Mouse (Mus musculus): ENCODE data around the gene Cacna1s. TPM values are rescaled to one million over a fixed set of nuclear protein-coding genes. Genes with fewer than 3 reads are reported as not detected.

Cacna1s gene
- polyA plus RNA-seq, 1 experiment, result 1.0 TPM

- no peaks in the 10 kb centered on the region for H3K27me3 ChIP-seq (ENCODE audit: control insufficient read depth, insufficient read depth, low read length, poor library complexity, severe bottlenecking)
- H3K4me1 ChIP-seq (ENCODE audit: control insufficient read depth, insufficient read depth, low read length), result no peaks in the 10 kb centered on the region
- no peak for TF ChIP-seq EP300 (IDR thresholded peaks at IDR 0.05; ENCODE audit: insufficient read depth, low read depth, low read length)
- TF ChIP-seq POLR2A (IDR thresholded peaks at IDR 0.05; ENCODE audit: insufficient read depth, low read length), result no peak
- no peak for TF ChIP-seq CTCF (IDR thresholded peaks at IDR 0.05; ENCODE audit: low read depth, low read length)
- H3K36me3 ChIP-seq (ENCODE audit: control insufficient read depth, insufficient read depth, low read length, poor library complexity, severe bottlenecking), result no peaks in the 10 kb centered on the region
- H3K4me3 ChIP-seq (ENCODE audit: low read depth, low read length), result no peak overlapping the region
- no peak overlapping the region for H3K9ac ChIP-seq (ENCODE audit: low read depth, poor library complexity, severe bottlenecking)
- no peak overlapping the region for H3K27ac ChIP-seq (ENCODE audit: insufficient read depth, low read length)
- H3K9me3 ChIP-seq (replicated peaks; ENCODE audit: control insufficient read depth, insufficient read depth, low read length, poor library complexity, severe bottlenecking), result no peaks in the 10 kb centered on the region
Measured at GRCm38 (mm10) chr1:136122030-136122429, 69.5 kb downstream of the Cacna1s start.

GRCm38 (mm10) chr1:136126159-136126765 lies 73.7 kb downstream of the Cacna1s start:
- Histone ChIP-seq H3K4me3 (ENCODE audit: low read depth, low read length) (no peak overlapping the region), H3K36me3 (ENCODE audit: control insufficient read depth, insufficient read depth, low read length, poor library complexity, severe bottlenecking) (no peaks in the 10 kb centered on the region), H3K27ac (ENCODE audit: insufficient read depth, low read length) (no peak overlapping the region), H3K9me3 (replicated peaks; ENCODE audit: control insufficient read depth, insufficient read depth, low read length, poor library complexity, severe bottlenecking) (no peaks in the 10 kb centered on the region), H3K4me1 (ENCODE audit: control insufficient read depth, insufficient read depth, low read length) (peaks cover 2% of the 10 kb centered on the region), H3K9ac (ENCODE audit: low read depth, poor library complexity, severe bottlenecking) (no peak overlapping the region), H3K27me3 (ENCODE audit: control insufficient read depth, insufficient read depth, low read length, poor library complexity, severe bottlenecking) (no peaks in the 10 kb centered on the region)
- TF ChIP-seq CTCF (IDR thresholded peaks at IDR 0.05; ENCODE audit: low read depth, low read length) (no peak), EP300 (IDR thresholded peaks at IDR 0.05; ENCODE audit: insufficient read depth, low read depth, low read length) (no peak), POLR2A (IDR thresholded peaks at IDR 0.05; ENCODE audit: insufficient read depth, low read length) (no peak)

- H3K36me3 ChIP-seq (ENCODE audit: control insufficient read depth, insufficient read depth, low read length, poor library complexity, severe bottlenecking), result no peaks in the 10 kb centered on the region
- H3K4me3 ChIP-seq (ENCODE audit: low read depth, low read length), result no peak overlapping the region
- H3K9me3 ChIP-seq (replicated peaks; ENCODE audit: control insufficient read depth, insufficient read depth, low read length, poor library complexity, severe bottlenecking), result no peaks in the 10 kb centered on the region
- H3K4me1 ChIP-seq (ENCODE audit: control insufficient read depth, insufficient read depth, low read length), result peaks cover 2% of the 10 kb centered on the region
- TF ChIP-seq CTCF (IDR thresholded peaks at IDR 0.05; ENCODE audit: low read depth, low read length) (no peak), EP300 (IDR thresholded peaks at IDR 0.05; ENCODE audit: insufficient read depth, low read depth, low read length) (no peak), POLR2A (IDR thresholded peaks at IDR 0.05; ENCODE audit: insufficient read depth, low read length) (no peak)
- no peak overlapping the region for H3K27ac ChIP-seq (ENCODE audit: insufficient read depth, low read length)
- no peaks in the 10 kb centered on the region; the same call in 1 of the 2 replicates for H3K27me3 ChIP-seq (ENCODE audit: control insufficient read depth, insufficient read depth, low read length, poor library complexity, severe bottlenecking)
- H3K9ac ChIP-seq (ENCODE audit: low read depth, poor library complexity, severe bottlenecking), result no peak overlapping the region
Measured at GRCm38 (mm10) chr1:136126895-136127294, 74.3 kb downstream of the Cacna1s start.

GRCm38 (mm10) chr1:136127856-136128255 lies 75.3 kb downstream of the Cacna1s start:
- Histone ChIP-seq H3K4me3 (ENCODE audit: low read depth, low read length) (no peak overlapping the region), H3K9ac (ENCODE audit: low read depth, poor library complexity, severe bottlenecking) (no peak overlapping the region), H3K36me3 (ENCODE audit: control insufficient read depth, insufficient read depth, low read length, poor library complexity, severe bottlenecking) (no peaks in the 10 kb centered on the region), H3K4me1 (ENCODE audit: control insufficient read depth, insufficient read depth, low read length) (peaks cover 3% of the 10 kb centered on the region), H3K9me3 (replicated peaks; ENCODE audit: control insufficient read depth, insufficient read depth, low read length, poor library complexity, severe bottlenecking) (no peaks in the 10 kb centered on the region), H3K27me3 (ENCODE audit: control insufficient read depth, insufficient read depth, low read length, poor library complexity, severe bottlenecking) (no peaks in the 10 kb centered on the region; the same call in 1 of the 2 replicates), H3K27ac (ENCODE audit: insufficient read depth, low read length) (no peak overlapping the region)
- no peak for TF ChIP-seq POLR2A (IDR thresholded peaks at IDR 0.05; ENCODE audit: insufficient read depth, low read length)
- no peak for TF ChIP-seq CTCF (IDR thresholded peaks at IDR 0.05; ENCODE audit: low read depth, low read length)
- TF ChIP-seq EP300 (IDR thresholded peaks at IDR 0.05; ENCODE audit: insufficient read depth, low read depth, low read length), result no peak

GRCm38 (mm10) chr1:136128416-136128815 lies 75.9 kb downstream of the Cacna1s start:
- Histone ChIP-seq H3K4me1 (ENCODE audit: control insufficient read depth, insufficient read depth, low read length) (peaks cover 6% of the 10 kb centered on the region), H3K27ac (ENCODE audit: insufficient read depth, low read length) (no peak overlapping the region), H3K4me3 (ENCODE audit: low read depth, low read length) (no peak overlapping the region)

GRCm38 (mm10) chr1:136128944-136129589 lies 76.5 kb downstream of the Cacna1s start:
- no peaks in the 10 kb centered on the region for H3K9me3 ChIP-seq (replicated peaks; ENCODE audit: control insufficient read depth, insufficient read depth, low read length, poor library complexity, severe bottlenecking)
- no peaks in the 10 kb centered on the region for H3K36me3 ChIP-seq (ENCODE audit: control insufficient read depth, insufficient read depth, low read length, poor library complexity, severe bottlenecking)
- H3K27ac ChIP-seq (ENCODE audit: insufficient read depth, low read length), result no peak overlapping the region
- no peaks in the 10 kb centered on the region; the same call in 1 of the 2 replicates for H3K27me3 ChIP-seq (ENCODE audit: control insufficient read depth, insufficient read depth, low read length, poor library complexity, severe bottlenecking)
- TF ChIP-seq POLR2A (IDR thresholded peaks at IDR 0.05; ENCODE audit: insufficient read depth, low read length) (no peak), EP300 (IDR thresholded peaks at IDR 0.05; ENCODE audit: insufficient read depth, low read depth, low read length) (no peak), CTCF (IDR thresholded peaks at IDR 0.05; ENCODE audit: low read depth, low read length) (no peak)
- H3K4me1 ChIP-seq (ENCODE audit: control insufficient read depth, insufficient read depth, low read length), result peaks cover 9% of the 10 kb centered on the region
- no peak overlapping the region for H3K4me3 ChIP-seq (ENCODE audit: low read depth, low read length)
- no peak overlapping the region for H3K9ac ChIP-seq (ENCODE audit: low read depth, poor library complexity, severe bottlenecking)

More at GRCm38 (mm10) chr1:136128416-136128815, 75.9 kb downstream of the Cacna1s start:
- H3K36me3 ChIP-seq (ENCODE audit: control insufficient read depth, insufficient read depth, low read length, poor library complexity, severe bottlenecking), result no peaks in the 10 kb centered on the region
- H3K27me3 ChIP-seq (ENCODE audit: control insufficient read depth, insufficient read depth, low read length, poor library complexity, severe bottlenecking), result no peaks in the 10 kb centered on the region; the same call in 1 of the 2 replicates
- TF ChIP-seq CTCF (IDR thresholded peaks at IDR 0.05; ENCODE audit: low read depth, low read length) (no peak), EP300 (IDR thresholded peaks at IDR 0.05; ENCODE audit: insufficient read depth, low read depth, low read length) (no peak), POLR2A (IDR thresholded peaks at IDR 0.05; ENCODE audit: insufficient read depth, low read length) (no peak)
- no peaks in the 10 kb centered on the region for H3K9me3 ChIP-seq (replicated peaks; ENCODE audit: control insufficient read depth, insufficient read depth, low read length, poor library complexity, severe bottlenecking)
- H3K9ac ChIP-seq (ENCODE audit: low read depth, poor library complexity, severe bottlenecking), result no peak overlapping the region

Data from ES-Bruce4 (cell line).